Mouse (Mus musculus) spleen, adult 2 months (tissue): ENCODE results near the gene Cdkl4. TPM values are rescaled to one million over a fixed set of nuclear protein-coding genes. Genes with fewer than 3 reads are reported as not detected.
"Not testable (repeated sequence)": the region's sequence is repeated elsewhere in the genome, so short reads cannot be mapped to it uniquely, and the experiment has no call there.

Experiments used
- DNase-seq, 2 experiments: peaks; one replicate each; pipeline versions ENCODE4 v3.0.0 to v3.0.0-alpha.2; 2012 to 2021; ENCODE audit warnings: low spot score in 2 of 2, low read depth in 1 of 2
- H3K27ac ChIP-seq: fragments of 200-500 bp; 2 replicates; pipeline ENCODE4 v1.5.1; 2012; ENCODE audit warnings: low read length, inconsistent platforms; ENCODE audit not compliant: insufficient read depth
- H3K27me3 ChIP-seq: fragments of 200-500 bp; 2 replicates; pipeline ENCODE4 v1.6.1; 2012; ENCODE audit warnings: mild to moderate bottlenecking, moderate library complexity, low read length, inconsistent platforms; ENCODE audit not compliant: control insufficient read depth, insufficient read depth
- H3K36me3 ChIP-seq: fragments of 200-500 bp; 2 replicates; pipeline ENCODE4 v1.6.1; 2012; ENCODE audit warnings: mild to moderate bottlenecking, low read length, inconsistent platforms; ENCODE audit not compliant: control insufficient read depth, insufficient read depth
- H3K4me1 ChIP-seq: fragments of 200-500 bp; 2 replicates; pipeline ENCODE4 v1.6.1; 2011; ENCODE audit warnings: inconsistent platforms; ENCODE audit not compliant: control insufficient read depth, insufficient read depth, insufficient read length
- H3K4me3 ChIP-seq: fragments of 200-500 bp; 2 replicates; pipeline ENCODE4 v1.5.1; 2011; ENCODE audit warnings: mild to moderate bottlenecking, inconsistent platforms; ENCODE audit not compliant: insufficient read depth, insufficient read length; ENCODE audit errors: extremely low read depth
- CTCF ChIP-seq: fragments of 200-500 bp; IDR thresholded peaks from 2 replicates; pipeline ENCODE4 v1.5.1; 2011; ENCODE audit warnings: mild to moderate bottlenecking, inconsistent platforms; ENCODE audit not compliant: insufficient read depth, insufficient read length, insufficient replicate concordance; ENCODE audit errors: extremely low read depth
- POLR2A ChIP-seq: fragments of 200-500 bp; IDR thresholded peaks from 2 replicates; pipeline ENCODE4 v1.6.1; 2011; ENCODE audit warnings: low read depth, low read length, inconsistent platforms
- WGBS: fragments of 180-500 bp; shearing (Covaris S2); methylation state at CpG from one replicate; pipeline ENCODE4 v1.1.7; 2018; 5-methylcytosine and 5-hydroxymethylcytosine counted together
- polyA plus RNA-seq: library from polyadenylated mRNA; depleted of rRNA; stranded (reverse); fragments of >200 nt; gene quantifications from 2 replicates; pipeline ENCODE4 v1.2.3, GENCODE M21; 2012

The Cdkl4 gene
- polyA plus RNA-seq, 1 experiment = 0.11 TPM

GRCm38 (mm10) chr17:80543646-80544045, 34.0 kb downstream of the Cdkl4 start:
- H3K4me3 ChIP-seq = no peak overlapping the region
- 91% methylated on average over 20 of the region's 20 CpGs for WGBS
- DNase-seq = no peak
- H3K27me3 ChIP-seq = no peaks in the 10 kb centered on the region
- H3K36me3 ChIP-seq = no peaks in the 10 kb centered on the region
- H3K27ac ChIP-seq = no peak overlapping the region
- H3K4me1 ChIP-seq = no peaks in the 10 kb centered on the region
- no peak for TF ChIP-seq CTCF
- TF ChIP-seq POLR2A = no peak

DNA sequence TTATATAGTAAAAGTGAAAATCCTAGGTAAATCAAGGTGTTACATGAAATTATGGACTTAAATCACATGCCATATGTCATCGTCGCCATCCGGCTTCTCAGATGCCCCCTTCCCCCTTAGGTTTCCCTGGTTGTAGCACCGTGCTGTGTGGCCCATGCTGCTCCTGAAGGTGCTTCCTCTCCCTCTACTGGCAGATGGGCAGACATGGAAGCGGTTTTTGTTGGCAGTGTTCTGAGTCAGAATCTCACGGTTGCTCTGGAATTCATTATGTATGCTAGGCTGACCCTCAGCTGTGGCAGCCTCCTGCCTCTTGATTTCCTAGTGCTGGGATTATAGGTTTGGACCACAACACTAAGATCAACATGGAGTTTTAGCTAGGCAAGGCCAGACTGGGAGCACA, 40.5 kb downstream of the Cdkl4 start:
- WGBS = 77% methylated on average over 6 of the region's 6 CpGs
- TF ChIP-seq POLR2A = no peak
- TF ChIP-seq CTCF = no peak
- Histone ChIP-seq H3K4me3 (no peak overlapping the region), H3K36me3 (no peaks in the 10 kb centered on the region), H3K27me3 (no peaks in the 10 kb centered on the region), H3K27ac (no peak overlapping the region), H3K4me1 (no peaks in the 10 kb centered on the region)
- no peak for DNase-seq

- Histone ChIP-seq H3K27ac (no peak overlapping the region), H3K36me3 (no peaks in the 10 kb centered on the region), H3K4me1 (no peaks in the 10 kb centered on the region), H3K27me3 (no peaks in the 10 kb centered on the region), H3K4me3 (no peak overlapping the region)
- no peak for DNase-seq
- TF ChIP-seq POLR2A (no peak), CTCF (no peak)
- WGBS = 86% methylated on average over 6 of the region's 6 CpGs
Measured at GRCm38 (mm10) chr17:80535633-80536032, 42.0 kb downstream of the Cdkl4 start.

DNA sequence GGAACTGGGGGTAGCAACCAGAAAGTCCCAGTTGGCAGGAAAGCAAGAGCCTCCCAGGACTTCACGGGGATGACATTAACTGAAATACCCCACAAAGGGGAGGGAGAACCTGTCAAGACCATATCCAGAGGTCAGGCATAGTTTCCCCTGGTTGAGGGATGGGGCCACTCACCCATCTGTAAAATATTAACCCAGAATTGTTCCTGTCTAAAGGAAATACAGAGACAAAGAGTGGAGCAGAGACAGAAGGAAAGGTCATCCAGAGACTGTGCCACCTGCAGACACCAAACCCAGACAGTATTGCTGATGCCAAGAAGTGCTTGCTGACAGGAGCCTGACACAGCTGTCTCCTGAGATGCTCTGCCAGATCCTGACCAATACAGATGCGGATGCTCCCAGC, 46.3 kb downstream of the Cdkl4 start:
- H3K4me1 ChIP-seq, H3K4me3 ChIP-seq, DNase-seq, H3K27me3 ChIP-seq, H3K36me3 ChIP-seq, H3K27ac ChIP-seq: not testable (repeated sequence)
- WGBS = 82% methylated on average over 2 of the region's 2 CpGs

- no peak for TF ChIP-seq POLR2A
- no peak for TF ChIP-seq CTCF
- DNase-seq = no peak
- Histone ChIP-seq H3K36me3 (no peaks in the 10 kb centered on the region), H3K4me3 (no peak overlapping the region), H3K27me3 (no peaks in the 10 kb centered on the region), H3K27ac (no peak overlapping the region), H3K4me1 (no peaks in the 10 kb centered on the region; the same call in 1 of the 2 replicates)
- 78% methylated on average over 3 of the region's 3 CpGs for WGBS
Measured at GRCm38 (mm10) chr17:80523231-80523630, 54.4 kb downstream of the Cdkl4 start.

DNA sequence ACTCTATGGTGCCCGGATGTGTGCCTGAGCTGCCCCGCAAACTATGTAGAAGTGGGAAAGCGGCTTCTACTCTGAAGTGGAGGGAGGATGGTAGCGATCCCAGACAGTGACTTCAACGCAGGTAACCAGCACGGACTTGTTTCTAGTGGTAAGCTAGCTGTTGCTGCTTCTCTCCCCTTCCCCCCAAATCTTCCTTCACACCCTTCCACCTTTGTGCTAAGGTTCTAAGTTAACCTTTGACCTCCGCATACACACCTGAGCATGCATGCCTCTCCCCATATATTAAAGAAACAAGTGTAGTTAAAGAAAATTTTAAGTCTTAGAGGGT, 55.4 kb downstream of the Cdkl4 start:
- Histone ChIP-seq H3K27me3 (no peaks in the 10 kb centered on the region), H3K4me1 (no peaks in the 10 kb centered on the region; the same call in 1 of the 2 replicates), H3K4me3 (no peak overlapping the region), H3K27ac (peak overlapping the region; percentile 52; the same call in 1 of the 2 replicates), H3K36me3 (no peaks in the 10 kb centered on the region)
- WGBS = 82% methylated on average over 7 of the region's 7 CpGs
- no peak for DNase-seq
- TF ChIP-seq CTCF = no peak
- no peak for TF ChIP-seq POLR2A

DNA sequence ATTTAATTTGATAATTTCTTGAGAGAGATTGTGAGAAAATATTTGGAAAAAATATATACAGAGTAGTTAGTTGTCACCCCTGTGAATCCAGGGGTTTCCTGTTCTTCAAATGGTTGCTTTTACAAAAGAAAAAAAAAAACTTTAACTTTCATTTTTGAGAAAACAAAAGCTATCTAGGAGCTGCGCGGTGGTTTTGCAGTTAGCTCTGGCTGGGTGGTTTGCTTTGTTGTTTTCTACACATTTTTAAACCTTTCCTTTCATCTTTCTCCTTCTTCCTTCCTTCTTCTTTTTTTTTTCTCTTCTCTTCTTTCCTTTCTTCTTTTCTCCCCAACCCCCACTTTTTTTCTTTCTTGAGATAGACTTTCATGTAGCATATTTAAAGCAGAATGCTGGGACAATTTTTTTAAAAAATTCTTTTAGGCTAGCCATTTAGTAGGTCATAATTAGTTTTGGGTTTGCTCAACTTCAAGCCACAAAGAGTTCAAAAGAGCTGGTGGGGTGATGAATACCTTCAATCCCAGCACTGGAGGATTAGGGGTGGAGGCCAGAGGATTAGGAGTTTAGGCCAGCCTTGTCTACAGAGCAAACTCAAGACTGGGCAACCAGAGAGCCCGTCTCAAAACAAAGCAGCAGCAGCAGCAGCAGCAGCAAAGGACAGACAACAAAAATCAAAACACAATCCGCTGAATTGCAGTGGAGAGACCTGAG, 55.9 kb downstream of the Cdkl4 start:
- no peaks in the 10 kb centered on the region for H3K27me3 ChIP-seq
- no peaks in the 10 kb centered on the region for H3K36me3 ChIP-seq
- H3K4me1 ChIP-seq = no peaks in the 10 kb centered on the region; the same call in 1 of the 2 replicates
- peak overlapping the region; percentile 52; the same call in 1 of the 2 replicates for H3K27ac ChIP-seq
- TF ChIP-seq POLR2A (no peak), CTCF (no peak)
- 38% methylated on average over 4 of the region's 4 CpGs for WGBS
- no peak for DNase-seq
- no peak overlapping the region for H3K4me3 ChIP-seq
